Mouse (Mus musculus): Measurements from ENCODE around the gene Atp5j. TPM values are rescaled to one million over a fixed set of nuclear protein-coding genes. Genes with fewer than 3 reads are reported as not detected.
A peak's percentile ranks its signal among the peaks of the same experiment; 100 is the strongest.

Atp5j gene
- polyA plus RNA-seq (2015; fragmentation: Nextera tagmentation; extraction: Ambion mirVana) = 1,127 and 1,131 TPM in 2 replicates

DNA sequence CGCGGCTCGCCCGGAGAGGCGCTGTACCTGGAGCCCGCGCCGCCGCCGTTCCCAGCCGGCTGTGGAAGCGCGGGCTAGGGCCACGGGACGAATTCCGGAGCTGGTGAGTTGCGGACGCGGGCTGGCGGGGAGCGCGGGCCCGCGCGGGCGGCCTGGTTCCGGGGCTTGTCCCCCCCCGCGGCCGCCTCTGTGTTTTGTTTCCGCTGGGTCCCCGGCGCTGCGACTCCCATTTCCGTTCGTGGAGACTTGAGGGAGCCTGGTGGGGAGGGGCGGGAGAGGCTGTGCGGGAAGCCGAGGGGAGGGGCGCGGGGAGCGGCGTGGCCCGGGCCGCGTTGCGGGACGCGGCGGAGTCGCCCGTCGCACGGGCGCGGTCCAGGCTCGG is at the start of gene Atp5j:
Atp5j (minus strand) TSS at position 185 of the 382 bp plus-strand sequence.
- Histone ChIP-seq H3K4me2 (ENCODE audit: low read depth, low read length) (peak within 1 kb of the TSS; percentile 72), H3K4me1 (ENCODE audit: control insufficient read depth, insufficient read depth, low read length) (peaks cover 8% of the 10 kb centered on the region; the same call in 1 of the 2 replicates), H3K36me3 (ENCODE audit: control insufficient read depth, insufficient read depth, low read length) (peaks cover 5% of the 10 kb centered on the region; the same call in 1 of the 2 replicates), H3K27me3 (replicated peaks; ENCODE audit: control insufficient read depth, insufficient read depth, low read length) (no peaks in the 10 kb centered on the region), H3K9me3 (ENCODE audit: control insufficient read depth, low read length) (no peaks in the 10 kb centered on the region), H3K4me3 (ENCODE audit: low read length) (peak within 1 kb of the TSS; percentile 96), H3K9ac (ENCODE audit: low read depth, low read length) (peak within 1 kb of the TSS; percentile 100), H3K27ac (ENCODE audit: low read length) (peak within 1 kb of the TSS; percentile 100)
- WGBS = 0% methylated on average over 57 of the region's 57 CpGs
- peak; percentile 68 for ATAC-seq

DNA sequence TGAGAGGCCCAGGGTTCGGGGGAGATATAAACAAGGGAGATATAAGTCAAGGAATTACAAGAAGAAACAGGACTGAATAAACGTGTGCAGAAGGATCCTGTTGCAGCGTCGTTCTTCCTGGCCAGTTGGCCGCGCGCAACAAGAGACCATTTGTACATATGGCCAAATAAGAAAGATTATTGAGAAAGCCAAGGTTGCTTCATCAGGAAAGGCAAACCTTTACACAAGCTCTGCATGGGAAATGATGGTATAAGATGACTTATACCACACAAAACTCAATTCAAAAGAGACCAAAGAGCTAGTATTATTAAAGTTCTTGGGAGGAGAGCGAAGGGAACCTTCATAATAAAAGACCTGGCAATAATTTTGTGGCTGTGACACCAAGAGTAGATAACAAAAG is 49.1 kb upstream of the Atp5j start:
- no peaks in the 10 kb centered on the region for H3K9me3 ChIP-seq (ENCODE audit: control insufficient read depth, low read length)
- no peak overlapping the region for H3K9ac ChIP-seq (ENCODE audit: low read depth, low read length)
- H3K27me3 ChIP-seq (replicated peaks; ENCODE audit: control insufficient read depth, insufficient read depth, low read length) = no peaks in the 10 kb centered on the region
- H3K4me2 ChIP-seq (ENCODE audit: low read depth, low read length) = no peak overlapping the region
- H3K4me1 ChIP-seq (ENCODE audit: control insufficient read depth, insufficient read depth, low read length) = no peaks in the 10 kb centered on the region
- H3K4me3 ChIP-seq (ENCODE audit: low read length) = no peak overlapping the region
- H3K36me3 ChIP-seq (ENCODE audit: control insufficient read depth, insufficient read depth, low read length) = no peaks in the 10 kb centered on the region
- no peak overlapping the region for H3K27ac ChIP-seq (ENCODE audit: low read length)
- no peak for ATAC-seq
- WGBS = 81% methylated on average over 8 of the region's 8 CpGs

DNA sequence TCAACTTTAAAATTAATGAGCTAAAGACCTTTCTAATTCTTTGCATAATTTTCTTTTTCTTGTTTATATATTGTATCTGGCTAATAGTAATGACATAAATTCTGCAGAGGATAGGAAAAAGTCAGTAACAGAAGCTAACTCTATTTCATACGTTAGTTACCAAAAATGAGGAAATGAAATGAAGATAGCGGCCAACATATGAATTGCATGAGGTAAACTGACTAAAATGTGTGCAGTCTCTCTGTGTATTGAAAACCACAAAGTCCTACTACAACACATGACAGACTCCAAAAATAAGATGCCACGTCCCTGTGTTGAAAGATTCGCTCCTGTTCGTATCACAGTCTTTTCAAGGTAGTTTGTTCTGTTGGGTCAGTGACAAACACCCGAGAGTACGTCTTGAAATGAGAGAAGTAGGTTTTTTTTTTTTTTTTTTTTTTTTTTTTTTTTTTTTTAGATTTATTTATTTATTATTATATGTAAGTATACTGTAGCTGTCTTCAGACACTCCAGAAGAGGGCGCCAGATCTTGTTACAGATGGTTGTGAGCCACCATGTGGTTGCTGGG is 46.4 kb upstream of the Atp5j start:
- no peak overlapping the region for H3K4me2 ChIP-seq (ENCODE audit: low read depth, low read length)
- no peaks in the 10 kb centered on the region for H3K27me3 ChIP-seq (replicated peaks; ENCODE audit: control insufficient read depth, insufficient read depth, low read length)
- H3K9ac ChIP-seq (ENCODE audit: low read depth, low read length) = no peak overlapping the region
- H3K4me3 ChIP-seq (ENCODE audit: low read length) = no peak overlapping the region
- no peak for ATAC-seq
- no peaks in the 10 kb centered on the region for H3K4me1 ChIP-seq (ENCODE audit: control insufficient read depth, insufficient read depth, low read length)
- 92% methylated on average over 7 of the region's 8 CpGs for WGBS
- no peak overlapping the region for H3K27ac ChIP-seq (ENCODE audit: low read length)
- no peaks in the 10 kb centered on the region for H3K9me3 ChIP-seq (ENCODE audit: control insufficient read depth, low read length)
- no peaks in the 10 kb centered on the region for H3K36me3 ChIP-seq (ENCODE audit: control insufficient read depth, insufficient read depth, low read length)

DNA sequence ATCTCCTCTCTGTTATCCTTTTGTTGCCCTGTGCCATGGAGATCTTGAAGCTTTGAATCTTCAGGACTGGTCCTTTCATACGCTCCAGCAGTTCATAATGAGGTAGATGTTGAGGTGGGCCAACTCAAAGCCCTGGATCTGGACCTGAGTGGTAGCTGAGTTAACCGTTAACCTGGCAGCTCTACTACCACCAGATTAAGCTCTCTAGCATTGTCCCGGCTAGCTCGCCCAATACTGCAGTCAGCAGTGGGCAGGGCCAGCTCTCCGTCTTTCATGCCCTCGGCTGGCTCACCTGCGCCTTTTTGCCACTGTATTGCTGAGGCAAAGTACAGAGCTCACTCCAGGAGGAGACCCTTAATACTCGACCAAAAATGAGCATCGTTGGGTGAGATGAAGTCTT is 45.7 kb upstream of the Atp5j start:
- Histone ChIP-seq H3K9ac (ENCODE audit: low read depth, low read length) (no peak overlapping the region), H3K27me3 (replicated peaks; ENCODE audit: control insufficient read depth, insufficient read depth, low read length) (no peaks in the 10 kb centered on the region), H3K36me3 (ENCODE audit: control insufficient read depth, insufficient read depth, low read length) (no peaks in the 10 kb centered on the region), H3K4me3 (ENCODE audit: low read length) (no peak overlapping the region), H3K4me2 (ENCODE audit: low read depth, low read length) (no peak overlapping the region), H3K27ac (ENCODE audit: low read length) (no peak overlapping the region), H3K4me1 (ENCODE audit: control insufficient read depth, insufficient read depth, low read length) (0 out of 2 replicates have a peak, but pooled peaks cover under 1% of the 10 kb centered on the region), H3K9me3 (ENCODE audit: control insufficient read depth, low read length) (no peaks in the 10 kb centered on the region)
- 86% methylated on average over 9 of the region's 9 CpGs for WGBS
- ATAC-seq = no peak

DNA sequence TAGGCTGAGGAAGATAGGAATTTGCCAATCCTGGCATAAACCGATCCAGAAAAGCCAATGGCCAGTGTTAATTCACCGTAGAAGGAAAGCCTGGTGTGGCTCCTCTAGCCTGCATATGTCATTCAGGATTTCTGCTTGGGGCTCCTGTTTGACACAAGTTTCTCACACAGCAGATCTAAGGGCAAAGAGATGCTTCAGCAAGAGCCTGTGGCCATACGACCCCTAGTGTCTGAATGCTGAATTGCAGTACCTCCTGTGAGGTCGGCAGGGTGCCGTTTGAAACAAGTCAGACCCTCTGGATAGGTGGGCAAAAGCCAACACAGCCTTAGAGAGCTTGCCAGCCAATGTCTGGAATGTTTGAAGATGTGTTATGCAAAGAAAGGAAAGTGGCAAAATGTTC is 43.7 kb upstream of the Atp5j start:
- no peak for ATAC-seq
- Histone ChIP-seq H3K9ac (ENCODE audit: low read depth, low read length) (no peak overlapping the region), H3K36me3 (ENCODE audit: control insufficient read depth, insufficient read depth, low read length) (no peaks in the 10 kb centered on the region), H3K4me3 (ENCODE audit: low read length) (no peak overlapping the region), H3K9me3 (ENCODE audit: control insufficient read depth, low read length) (no peaks in the 10 kb centered on the region), H3K27me3 (replicated peaks; ENCODE audit: control insufficient read depth, insufficient read depth, low read length) (no peaks in the 10 kb centered on the region), H3K4me1 (ENCODE audit: control insufficient read depth, insufficient read depth, low read length) (0 out of 2 replicates have a peak, but pooled peaks cover 4% of the 10 kb centered on the region), H3K27ac (ENCODE audit: low read length) (no peak overlapping the region), H3K4me2 (ENCODE audit: low read depth, low read length) (no peak overlapping the region)
- 22% methylated on average over 5 of the region's 5 CpGs for WGBS

DNA sequence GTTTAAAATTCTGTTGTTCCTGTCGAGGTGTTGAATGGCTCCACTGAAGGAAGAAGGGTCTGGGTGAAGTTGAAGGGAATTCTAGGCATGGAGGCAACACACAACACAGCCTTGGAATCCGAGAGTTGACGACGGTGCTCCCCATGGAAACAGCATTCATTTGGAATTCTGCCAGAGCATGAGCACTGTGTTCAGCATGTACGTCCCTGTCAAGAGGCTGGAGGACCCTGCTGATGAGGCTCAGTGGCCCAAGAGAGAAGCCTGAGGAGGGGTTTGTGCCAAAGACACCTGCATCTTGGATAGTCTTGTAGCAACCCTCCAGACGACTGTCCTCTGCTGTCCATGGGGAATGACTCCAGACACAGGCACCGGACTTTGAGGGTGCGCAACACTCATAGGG is 40.7 kb upstream of the Atp5j start:
- H3K36me3 ChIP-seq (ENCODE audit: control insufficient read depth, insufficient read depth, low read length) = no peaks in the 10 kb centered on the region
- ATAC-seq = 0 out of 2 replicates have a peak, but pooled peaks have one; percentile 18
- H3K27me3 ChIP-seq (replicated peaks; ENCODE audit: control insufficient read depth, insufficient read depth, low read length) = no peaks in the 10 kb centered on the region
- H3K4me1 ChIP-seq (ENCODE audit: control insufficient read depth, insufficient read depth, low read length) = 0 out of 2 replicates have a peak, but pooled peaks cover 4% of the 10 kb centered on the region
- WGBS = 49% methylated on average over 8 of the region's 8 CpGs
- H3K4me2 ChIP-seq (ENCODE audit: low read depth, low read length) = no peak overlapping the region
- H3K27ac ChIP-seq (ENCODE audit: low read length) = no peak overlapping the region
- H3K9ac ChIP-seq (ENCODE audit: low read depth, low read length) = no peak overlapping the region
- no peak overlapping the region for H3K4me3 ChIP-seq (ENCODE audit: low read length)
- H3K9me3 ChIP-seq (ENCODE audit: control insufficient read depth, low read length) = no peaks in the 10 kb centered on the region

DNA sequence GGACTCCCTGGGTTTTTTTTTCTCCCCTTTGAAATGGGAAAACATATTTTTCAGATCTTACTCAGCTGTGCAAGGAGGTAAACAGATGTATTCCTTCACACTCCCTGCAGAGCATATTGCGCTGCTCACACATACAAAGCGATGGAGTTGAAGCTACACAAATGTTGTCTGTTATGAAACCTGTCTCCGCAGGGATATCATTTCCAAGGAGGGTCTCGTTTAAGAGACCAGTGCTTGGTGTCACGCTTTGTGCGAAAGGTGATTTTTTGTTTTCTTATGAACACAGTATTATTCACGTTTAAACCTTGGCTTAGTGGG is 40.3 kb upstream of the Atp5j start:
- WGBS = 61% methylated on average over 7 of the region's 7 CpGs

DNA sequence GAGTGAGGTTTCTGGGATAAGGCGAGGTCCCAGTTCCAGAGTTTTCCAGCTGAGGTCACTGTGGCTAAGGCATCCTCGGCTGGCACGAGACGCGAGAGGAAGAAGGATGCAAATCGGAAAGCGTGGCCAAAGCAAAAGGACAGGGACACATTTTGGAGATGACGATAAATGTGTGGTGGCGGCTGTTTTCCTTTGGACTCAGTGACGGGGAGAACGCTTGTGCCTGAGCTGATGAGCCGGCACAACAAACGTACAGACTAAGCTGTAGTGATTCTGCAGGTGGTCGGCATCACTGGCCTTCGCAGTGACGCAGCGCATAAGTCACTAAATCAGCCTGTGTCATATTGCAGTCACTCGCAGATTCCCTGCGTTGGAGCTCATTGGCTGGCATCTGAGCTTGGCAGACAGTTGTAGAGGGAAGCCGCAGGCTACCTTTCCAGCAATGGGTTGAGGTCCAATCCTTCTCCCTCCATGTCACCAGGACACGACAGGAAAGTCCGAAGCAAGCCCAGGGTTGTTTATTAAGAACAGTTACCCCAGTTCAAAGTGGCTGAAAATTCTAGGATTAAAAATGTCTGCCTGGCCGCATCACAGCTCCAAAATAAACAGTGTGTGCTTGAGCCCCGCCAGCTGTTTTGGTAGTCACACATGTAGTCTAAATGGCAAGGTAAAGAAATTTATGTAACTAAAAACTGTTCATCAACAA is 39.7 kb upstream of the Atp5j start:
- WGBS = 58% methylated on average over 24 of the region's 24 CpGs
- Histone ChIP-seq H3K9ac (ENCODE audit: low read depth, low read length) (no peak overlapping the region), H3K4me2 (ENCODE audit: low read depth, low read length) (peak overlapping the region; percentile 47), H3K36me3 (ENCODE audit: control insufficient read depth, insufficient read depth, low read length) (no peaks in the 10 kb centered on the region), H3K4me1 (ENCODE audit: control insufficient read depth, insufficient read depth, low read length) (0 out of 2 replicates have a peak, but pooled peaks cover 4% of the 10 kb centered on the region), H3K9me3 (ENCODE audit: control insufficient read depth, low read length) (no peaks in the 10 kb centered on the region), H3K27me3 (replicated peaks; ENCODE audit: control insufficient read depth, insufficient read depth, low read length) (no peaks in the 10 kb centered on the region), H3K27ac (ENCODE audit: low read length) (peak overlapping the region; percentile 23; the same call in 1 of the 2 replicates), H3K4me3 (ENCODE audit: low read length) (peak overlapping the region; percentile 12; the same call in 1 of the 2 replicates)
- ATAC-seq = no peak

More for the DNA sequence above, 40.3 kb upstream of the Atp5j start:
- Histone ChIP-seq H3K9me3 (ENCODE audit: control insufficient read depth, low read length) (no peaks in the 10 kb centered on the region), H3K27me3 (replicated peaks; ENCODE audit: control insufficient read depth, insufficient read depth, low read length) (no peaks in the 10 kb centered on the region), H3K4me1 (ENCODE audit: control insufficient read depth, insufficient read depth, low read length) (0 out of 2 replicates have a peak, but pooled peaks cover 4% of the 10 kb centered on the region), H3K4me3 (ENCODE audit: low read length) (no peak overlapping the region), H3K36me3 (ENCODE audit: control insufficient read depth, insufficient read depth, low read length) (no peaks in the 10 kb centered on the region), H3K27ac (ENCODE audit: low read length) (no peak overlapping the region), H3K9ac (ENCODE audit: low read depth, low read length) (no peak overlapping the region), H3K4me2 (ENCODE audit: low read depth, low read length) (no peak overlapping the region)
- no peak for ATAC-seq

DNA sequence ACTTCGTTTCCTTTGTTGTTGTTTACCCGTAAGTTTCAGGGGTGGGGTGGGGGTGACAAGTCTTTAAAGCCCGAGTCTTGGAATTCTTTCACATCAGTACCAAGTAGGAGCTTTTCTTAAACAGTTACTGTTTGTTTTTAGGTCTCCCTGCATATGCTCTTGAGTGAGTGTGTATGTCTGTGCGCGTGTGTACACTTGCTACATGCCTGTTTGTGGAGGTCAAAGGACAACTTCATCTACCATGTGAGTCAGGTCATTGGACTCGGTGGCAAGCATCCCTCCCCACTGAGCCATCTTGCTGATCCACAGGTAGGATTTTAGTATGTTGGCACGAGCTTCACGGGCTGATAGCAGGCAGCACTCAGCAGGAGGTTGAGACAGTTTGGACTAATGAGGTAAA is 38.4 kb upstream of the Atp5j start:
- H3K27me3 ChIP-seq (replicated peaks; ENCODE audit: control insufficient read depth, insufficient read depth, low read length) = no peaks in the 10 kb centered on the region
- no peaks in the 10 kb centered on the region for H3K36me3 ChIP-seq (ENCODE audit: control insufficient read depth, insufficient read depth, low read length)
- 81% methylated on average over 8 of the region's 8 CpGs for WGBS
- no peak overlapping the region for H3K9ac ChIP-seq (ENCODE audit: low read depth, low read length)
- H3K4me2 ChIP-seq (ENCODE audit: low read depth, low read length) = no peak overlapping the region
- H3K4me3 ChIP-seq (ENCODE audit: low read length) = no peak overlapping the region
- 0 out of 2 replicates have a peak, but pooled peaks cover 4% of the 10 kb centered on the region for H3K4me1 ChIP-seq (ENCODE audit: control insufficient read depth, insufficient read depth, low read length)
- no peak for ATAC-seq
- no peaks in the 10 kb centered on the region for H3K9me3 ChIP-seq (ENCODE audit: control insufficient read depth, low read length)
- no peak overlapping the region for H3K27ac ChIP-seq (ENCODE audit: low read length)

Measured in intestine, embryonic 16.5 days (tissue).